Mouse (Mus musculus): ENCODE measurements around the gene Gm21440. TPM values are rescaled to one million over a fixed set of nuclear protein-coding genes. Genes with fewer than 3 reads are reported as not detected.
"Not testable (repeated sequence)": the region's sequence is repeated elsewhere in the genome, so short reads cannot be mapped to it uniquely, and the experiment has no call there.

Gene Gm21440
- polyA plus RNA-seq (2017; shearing (Covaris generic)): not detected

DNA sequence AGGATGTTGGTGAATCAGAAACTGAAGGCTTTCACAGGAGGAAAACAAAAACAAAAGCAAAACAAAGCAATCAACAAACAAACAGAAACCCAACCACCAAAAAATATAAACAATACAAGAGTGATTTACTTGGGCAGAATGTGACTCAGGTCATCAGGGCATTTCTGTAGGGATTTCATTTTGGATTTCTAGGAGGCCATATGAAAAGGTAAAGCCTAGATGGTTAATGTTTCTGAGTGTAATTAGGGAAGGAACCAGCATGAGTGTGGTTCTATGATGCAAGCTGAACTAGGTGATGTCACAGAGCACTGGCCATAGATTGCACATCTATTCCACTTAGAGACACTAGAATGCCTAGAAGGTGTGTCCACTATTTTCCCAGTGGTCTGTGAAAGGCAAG, at the start of gene Gm21440, which contains the start of gene Gm21454:
TSS of gene Gm21440 (plus strand) at position 301 of the 400 bp plus-strand sequence.
TSS of gene Gm21454 (plus strand) at position 352 of the 400 bp plus-strand sequence.
- not testable (repeated sequence) for ATAC-seq

DNA sequence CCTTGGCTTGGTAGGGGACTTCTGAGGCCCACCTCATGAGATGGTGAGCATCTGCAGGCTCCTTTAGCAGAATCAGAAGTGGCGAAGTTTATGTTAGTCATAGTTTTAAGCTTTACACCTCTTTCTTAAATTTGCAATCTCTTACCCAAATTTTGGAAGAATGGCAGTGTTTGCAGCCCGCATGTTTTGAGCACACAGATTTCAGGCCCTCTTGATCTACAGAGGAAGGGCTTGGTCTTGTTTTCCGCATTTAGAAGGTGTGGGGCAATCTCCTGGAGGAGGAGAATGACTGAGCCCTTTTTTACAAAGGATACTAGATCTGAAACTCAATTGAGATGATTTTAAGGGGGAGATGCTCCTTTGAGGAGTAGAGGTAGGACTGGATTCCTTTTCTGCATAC, 28.4 kb upstream of the Gm21440 start, which contains the start of gene Gm21828:
TSS of gene Gm21828 (minus strand) at position 101 of the 400 bp plus-strand sequence.
- ATAC-seq: not testable (repeated sequence)

Other genes starting within 250 kb of the Gm21440 start
- not detected for gene Gm20807, start 209.5 kb upstream of the Gm21440 start, polyA plus RNA-seq (2017; shearing (Covaris generic))
- not detected for gene Gm21891, start 118.9 kb upstream of the Gm21440 start, polyA plus RNA-seq (2017; shearing (Covaris generic))
- gene Gm21425, start 90.4 kb upstream of the Gm21440 start, polyA plus RNA-seq (2017; shearing (Covaris generic)): not detected
- gene Gm21828, start 28.5 kb upstream of the Gm21440 start, polyA plus RNA-seq (2017; shearing (Covaris generic)): not detected
- not detected for gene Gm21454, start 51 bp downstream of the Gm21440 start, polyA plus RNA-seq (2017; shearing (Covaris generic))
- not detected for gene Gm21725, start 96.7 kb downstream of the Gm21440 start, polyA plus RNA-seq (2017; shearing (Covaris generic))
- not detected for gene Gm21866, start 213.2 kb downstream of the Gm21440 start, polyA plus RNA-seq (2017; shearing (Covaris generic))
- gene Gm20773, start 241.6 kb downstream of the Gm21440 start, polyA plus RNA-seq (2017; shearing (Covaris generic)): not detected